Mouse (Mus musculus): ENCODE measurements around the gene Kcnk4.

The Kcnk4 gene

GRCm38 (mm10) chr19:6968491-6969271 lies 34.4 kb upstream of the Kcnk4 start:
- no peak for DNase-seq (ENCODE audit: low spot score)

- DNase-seq (ENCODE audit: low spot score), result no peak
Measured at GRCm38 (mm10) chr19:6956461-6956860, 22.1 kb upstream of the Kcnk4 start.

GRCm38 (mm10) chr19:6955424-6955823 lies 21.1 kb upstream of the Kcnk4 start:
- no peak for DNase-seq (ENCODE audit: low spot score)

- no peak for DNase-seq (ENCODE audit: low spot score)
Measured at GRCm38 (mm10) chr19:6954046-6954445, 19.7 kb upstream of the Kcnk4 start.

- DNase-seq (ENCODE audit: low spot score), result no peak
Measured at GRCm38 (mm10) chr19:6952712-6953037, 18.4 kb upstream of the Kcnk4 start.

- DNase-seq (ENCODE audit: low spot score), result peak; percentile 38
Measured at GRCm38 (mm10) chr19:6951994-6952711, 17.8 kb upstream of the Kcnk4 start.

- DNase-seq (ENCODE audit: low spot score), result peak; percentile 69
Measured at GRCm38 (mm10) chr19:6951381-6951968, 17.2 kb upstream of the Kcnk4 start.

- no peak for DNase-seq (ENCODE audit: low spot score)
Measured at GRCm38 (mm10) chr19:6950613-6951153, 16.4 kb upstream of the Kcnk4 start.

- DNase-seq (ENCODE audit: low spot score), result no peak
Measured at GRCm38 (mm10) chr19:6949951-6950350, 15.6 kb upstream of the Kcnk4 start.

- DNase-seq (ENCODE audit: low spot score), result no peak
Measured at GRCm38 (mm10) chr19:6949532-6949931, 15.2 kb upstream of the Kcnk4 start.

GRCm38 (mm10) chr19:6948186-6948585 lies 13.9 kb upstream of the Kcnk4 start:
- DNase-seq (ENCODE audit: low spot score), result no peak

GRCm38 (mm10) chr19:6947742-6948141 lies 13.4 kb upstream of the Kcnk4 start:
- DNase-seq (ENCODE audit: low spot score), result no peak

GRCm38 (mm10) chr19:6943709-6944108 lies 9.4 kb upstream of the Kcnk4 start:
- no peak for DNase-seq (ENCODE audit: low spot score)

- no peak for DNase-seq (ENCODE audit: low spot score)
Measured at GRCm38 (mm10) chr19:6942764-6943163, 8.4 kb upstream of the Kcnk4 start.

GRCm38 (mm10) chr19:6942249-6942691 lies 8.0 kb upstream of the Kcnk4 start, which contains the start of gene Gpr137:
TSS of gene Gpr137 (minus strand) at chr19:6942480.
- DNase-seq (ENCODE audit: low spot score), result peak; percentile 89

- DNase-seq (ENCODE audit: low spot score), result peak; percentile 96
Measured at GRCm38 (mm10) chr19:6941372-6942248, 7.3 kb upstream of the Kcnk4 start, which contains the start of gene Bad. TSS of gene Bad (plus strand) at chr19:6941861.

GRCm38 (mm10) chr19:6940396-6941351 lies 6.4 kb upstream of the Kcnk4 start:
- no peak for DNase-seq (ENCODE audit: low spot score)

- no peak for DNase-seq (ENCODE audit: low spot score)
Measured at GRCm38 (mm10) chr19:6939106-6940002, 5.0 kb upstream of the Kcnk4 start.
